Mouse (Mus musculus): ENCODE data around the gene Cmah.

Cmah gene

GRCm38 (mm10) chr13:24327201-24327600 lies at the start of gene Cmah:
TSS of gene Cmah (plus strand) at chr13:24327404.
- in situ Hi-C loops (cut with MseI, MboI), result no loop called here

- in situ Hi-C loops (cut with MseI, MboI), result loop anchor here in 1 of 2 experiments (25.0 kb wide), 1 partner anchor 492 kb away; no protein-coding TSS in a partner anchor
These were observed 47.8 kb upstream of the Cmah start for GRCm38 (mm10) chr13:24279407-24279761.

- in situ Hi-C loops (cut with MseI, MboI), result loop anchor here (10.0 to 25.0 kb wide), 2 partner anchors 165 to 493 kb away; no protein-coding TSS in a partner anchor
These were observed 47.3 kb upstream of the Cmah start for GRCm38 (mm10) chr13:24279762-24280438.

DNA sequence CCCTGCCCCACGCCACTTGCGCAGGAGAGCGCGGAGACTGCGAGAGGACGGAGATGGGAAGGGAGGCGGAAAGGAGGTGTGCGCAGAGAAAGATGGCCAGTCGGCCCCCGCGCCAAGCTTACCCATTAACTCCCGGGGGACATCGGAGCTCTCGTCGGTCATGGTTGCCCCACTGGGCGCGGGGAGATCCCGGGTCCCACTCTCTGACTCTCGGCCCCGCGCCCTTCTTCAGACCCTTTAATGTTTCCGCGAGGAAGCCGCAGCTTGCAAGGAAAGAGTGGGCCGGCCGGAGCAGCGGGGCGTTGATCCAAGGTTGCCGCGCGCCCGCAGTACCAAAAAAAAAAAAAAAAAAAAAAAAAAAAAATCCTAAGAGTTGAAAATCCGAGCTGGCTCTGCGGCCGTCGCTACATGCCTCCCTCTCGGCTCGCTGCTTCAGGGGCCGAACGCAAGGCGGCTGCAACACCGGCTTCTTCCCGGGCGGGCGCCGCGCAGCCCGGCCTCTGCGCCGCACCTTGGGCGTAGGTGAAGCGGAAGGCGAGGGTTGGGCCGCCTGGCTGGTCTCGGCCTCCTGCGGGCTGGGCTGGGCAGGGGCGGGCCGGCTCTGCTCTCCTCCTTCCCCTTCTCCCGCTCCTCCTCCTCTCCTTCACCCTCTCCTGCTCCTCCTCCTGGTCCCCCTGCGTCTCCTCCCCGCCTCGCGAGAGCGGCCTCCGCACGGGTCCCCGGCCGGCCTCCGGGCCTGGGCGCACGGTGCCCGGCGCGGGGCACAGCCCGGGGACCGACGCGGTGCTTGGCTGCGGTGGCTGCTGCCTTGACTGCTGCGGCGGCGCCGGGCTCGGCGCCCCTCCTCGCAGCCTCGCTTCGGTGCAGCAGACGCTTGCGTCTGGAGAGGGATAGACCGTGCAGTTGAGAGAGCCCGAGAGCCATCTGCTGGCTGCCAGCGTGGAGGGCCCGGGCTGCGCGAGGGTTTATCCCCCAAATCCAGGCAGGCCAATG lies 46.5 kb upstream of the Cmah start, which contains the start of gene Carmil1:
Gene Carmil1, minus strand, starts transcription at position 357 of the 993 bp plus-strand sequence.
- in situ Hi-C loops (cut with MseI, MboI), result loop anchor here (10.0 to 25.0 kb wide), 2 partner anchors 166 to 493 kb away; no protein-coding TSS in a partner anchor

DNA sequence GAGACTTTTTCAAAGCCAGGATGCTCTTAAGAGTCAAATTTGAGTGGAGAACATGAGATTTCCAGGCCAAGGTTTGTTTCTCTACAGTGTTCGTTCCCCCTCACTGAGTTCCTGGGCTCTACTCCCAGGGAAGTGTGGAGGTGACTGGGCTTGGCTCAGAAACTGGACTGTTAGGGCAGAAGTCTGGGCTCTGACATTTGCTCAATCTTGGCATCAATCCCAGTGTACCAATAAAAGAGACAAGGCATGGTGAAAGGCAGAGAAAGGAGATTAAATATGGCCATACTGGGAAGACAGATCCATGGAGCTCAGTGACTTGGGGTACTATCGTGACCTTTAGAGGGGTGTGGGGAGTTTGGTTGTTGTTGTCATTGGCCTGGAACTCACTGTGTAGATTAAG lies 39.8 kb upstream of the Cmah start:
- in situ Hi-C loops (cut with MseI, MboI), result loop anchor here (10.0 to 25.0 kb wide), 2 partner anchors 173 to 500 kb away; no protein-coding TSS in a partner anchor

DNA sequence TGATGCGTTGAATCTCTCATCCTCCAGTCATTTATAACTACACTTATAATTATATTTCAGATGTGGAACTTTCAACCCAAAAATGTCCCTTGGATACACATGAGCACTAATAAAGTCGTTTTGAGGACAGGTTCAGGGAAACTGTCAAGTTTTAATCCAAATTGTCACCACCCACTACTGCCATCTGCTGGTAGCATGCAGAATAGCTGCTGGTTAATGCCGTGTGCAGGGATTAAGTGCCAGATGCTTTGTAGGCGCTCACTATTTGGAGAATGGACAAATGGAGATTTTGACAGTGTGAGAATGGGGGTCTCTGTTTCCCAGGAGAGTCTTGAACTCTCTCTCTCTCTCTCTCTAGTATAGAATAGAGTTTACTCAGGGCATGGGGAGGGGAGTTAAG lies 30.0 kb upstream of the Cmah start:
- in situ Hi-C loops (cut with MseI, MboI), result loop anchor here in 1 of 2 experiments (25.0 kb wide), 1 partner anchor 510 kb away; no protein-coding TSS in a partner anchor

DNA sequence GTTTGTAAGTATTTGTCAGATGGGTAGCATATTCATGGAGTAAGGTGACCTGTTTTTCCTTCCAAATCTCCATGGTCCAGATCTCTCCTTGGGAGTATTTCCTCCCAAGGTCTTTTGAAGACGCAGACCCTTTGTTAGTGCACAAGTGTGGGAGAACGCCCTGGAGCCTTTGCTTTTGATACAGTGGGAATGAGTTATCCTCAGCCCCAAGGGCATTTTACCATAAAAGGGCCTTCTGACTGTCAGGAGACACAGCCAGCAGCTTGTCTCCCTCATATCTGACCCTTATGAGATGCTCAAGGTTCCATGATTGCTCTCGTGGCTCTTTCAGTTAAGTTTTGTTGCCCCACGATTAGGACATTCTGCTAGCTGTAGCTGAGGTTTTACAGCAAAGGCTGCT lies 21.7 kb upstream of the Cmah start:
- in situ Hi-C loops (cut with MseI, MboI), result no loop called here

GRCm38 (mm10) chr13:24306248-24306647 lies 21.0 kb upstream of the Cmah start:
- in situ Hi-C loops (cut with MseI, MboI), result no loop called here

- in situ Hi-C loops (cut with MseI, MboI), result no loop called here
These were observed 15.9 kb upstream of the Cmah start for GRCm38 (mm10) chr13:24311011-24311940.

- in situ Hi-C loops (cut with MseI, MboI), result no loop called here
These were observed 10.6 kb upstream of the Cmah start for GRCm38 (mm10) chr13:24316563-24316962.

DNA sequence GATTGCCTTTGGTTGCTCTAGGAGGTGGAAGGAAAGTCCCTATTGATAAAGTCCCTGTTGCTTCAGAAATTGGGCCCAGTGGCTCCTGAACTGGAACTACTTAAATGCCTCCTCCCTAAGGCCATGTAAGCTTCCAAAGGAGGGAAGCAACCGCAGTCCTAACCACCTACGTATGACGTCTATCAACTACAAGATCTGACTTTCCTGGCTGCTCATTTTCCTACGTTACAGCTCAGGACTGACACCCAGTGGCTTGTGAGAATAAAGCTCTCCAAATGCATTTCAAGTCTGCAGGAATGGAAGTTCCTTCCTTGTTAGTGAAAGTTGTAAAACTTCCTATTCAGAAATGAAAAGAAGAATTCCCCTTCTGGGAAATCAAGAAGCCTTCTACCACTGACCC lies 8.6 kb upstream of the Cmah start:
- in situ Hi-C loops (cut with MseI, MboI), result no loop called here

DNA sequence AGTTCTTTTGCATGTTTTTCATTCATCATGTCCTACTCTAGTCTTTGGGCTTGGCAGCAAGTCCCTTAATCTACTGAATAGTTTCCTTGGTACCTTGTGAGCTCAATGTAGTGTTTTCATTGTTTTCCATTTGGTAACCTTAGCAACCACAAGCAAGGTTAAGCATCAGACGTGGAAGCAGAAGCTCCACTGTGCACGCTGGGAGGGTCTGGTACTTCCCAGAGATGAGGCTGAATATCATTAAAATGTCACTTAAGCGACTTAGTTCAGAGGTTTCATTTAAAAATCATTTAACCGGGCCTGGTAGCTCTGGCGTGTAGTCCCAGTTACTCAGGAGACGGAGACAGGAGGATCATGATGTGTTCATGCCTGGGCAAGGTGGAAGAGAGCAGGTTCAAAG lies 5.9 kb upstream of the Cmah start:
- in situ Hi-C loops (cut with MseI, MboI), result no loop called here

GRCm38 (mm10) chr13:24328036-24328817 lies 1.0 kb downstream of the Cmah start:
- in situ Hi-C loops (cut with MseI, MboI), result no loop called here

DNA sequence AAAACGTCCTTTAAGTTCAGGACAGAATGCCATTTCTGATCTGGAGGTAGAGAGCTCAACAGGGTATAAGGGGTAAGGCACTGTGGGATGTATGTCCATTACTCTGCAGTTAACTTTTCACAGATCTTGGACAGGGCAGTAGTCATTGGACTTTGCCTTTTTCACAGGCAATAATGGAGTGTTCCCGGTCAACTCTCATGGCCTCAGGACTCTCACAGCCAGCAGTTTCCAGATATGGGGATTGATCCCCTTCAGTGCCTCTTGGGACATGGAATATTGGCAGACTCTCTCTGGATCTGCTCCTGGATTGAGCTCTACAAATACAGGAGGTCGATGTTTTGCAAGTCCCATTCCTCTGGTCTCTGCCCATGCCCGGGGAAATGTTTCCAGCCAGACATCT lies 2.9 kb downstream of the Cmah start:
- in situ Hi-C loops (cut with MseI, MboI), result no loop called here

DNA sequence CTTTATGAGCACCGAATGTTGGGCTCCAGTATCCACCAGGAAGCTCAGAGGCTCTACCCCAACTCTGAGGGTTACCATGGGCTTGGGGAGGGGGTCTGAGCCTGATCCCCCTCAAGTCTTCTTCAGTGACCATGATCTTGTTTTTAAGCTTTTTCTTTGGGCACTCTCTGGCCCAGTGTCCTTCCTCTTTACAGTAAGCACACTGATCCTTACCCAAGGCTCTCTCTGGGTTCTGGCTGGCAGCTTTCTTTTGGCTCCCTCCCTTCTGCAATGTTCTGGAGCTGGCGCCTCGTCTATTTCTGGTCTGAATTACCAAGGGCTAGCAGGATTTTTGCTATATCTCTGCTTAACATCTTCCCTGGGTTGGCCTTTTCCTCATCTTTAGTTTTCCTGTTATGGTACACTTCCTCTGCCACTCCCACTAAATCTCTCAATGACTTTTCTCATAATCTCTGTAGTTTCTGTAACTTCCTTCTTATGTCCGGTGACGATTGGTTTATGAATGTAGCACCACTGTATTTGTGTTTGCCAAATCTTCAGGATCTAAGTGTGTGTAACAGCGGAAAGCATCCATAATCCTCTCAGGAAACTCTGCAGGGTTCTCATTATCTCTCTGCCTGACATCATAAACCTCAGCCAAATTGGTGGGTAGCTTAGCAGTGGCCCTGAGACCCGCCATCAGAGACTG lies 3.8 kb downstream of the Cmah start:
- in situ Hi-C loops (cut with MseI, MboI), result no loop called here

DNA sequence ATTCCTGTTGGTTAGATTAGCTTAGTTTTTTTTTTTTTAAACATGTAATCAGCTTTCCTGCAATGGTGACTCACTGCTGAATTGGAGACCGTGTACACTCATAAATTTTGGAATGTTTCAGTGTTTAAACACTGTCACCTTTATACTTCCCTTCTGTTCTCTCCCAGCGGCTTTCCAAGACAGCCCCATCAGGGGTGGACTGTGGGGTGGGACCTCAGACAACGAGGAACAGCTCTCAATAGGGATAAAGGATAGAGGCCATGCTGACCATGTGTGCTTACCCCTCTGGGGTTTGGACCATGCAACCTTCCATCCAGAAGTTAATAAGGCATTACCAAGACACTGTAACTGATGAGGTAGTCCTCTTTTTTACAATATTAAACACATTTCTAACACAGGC lies 5.3 kb downstream of the Cmah start:
- in situ Hi-C loops (cut with MseI, MboI), result no loop called here

- in situ Hi-C loops (cut with MseI, MboI), result no loop called here
These were observed 9.6 kb downstream of the Cmah start for GRCm38 (mm10) chr13:24336818-24337217.

DNA sequence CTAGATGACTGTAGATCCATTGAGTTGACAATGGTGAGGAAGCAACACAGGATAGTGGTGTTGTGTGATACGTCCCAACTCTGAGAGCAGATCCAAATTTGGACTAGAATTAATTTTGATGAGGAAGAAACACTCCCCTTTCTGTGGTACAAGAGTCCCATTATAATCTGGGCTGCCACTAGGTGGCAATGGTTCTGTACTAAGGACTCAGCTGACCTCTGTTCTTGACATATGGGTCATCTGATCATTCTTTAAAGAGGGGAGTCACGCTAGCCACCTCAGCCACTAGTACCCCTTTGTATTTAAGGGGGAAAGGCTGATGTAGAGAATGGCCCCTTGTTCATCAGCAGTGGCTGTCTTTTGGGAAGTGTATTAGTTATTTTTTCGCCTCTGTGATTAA lies 10.7 kb downstream of the Cmah start:
- in situ Hi-C loops (cut with MseI, MboI), result no loop called here

- in situ Hi-C loops (cut with MseI, MboI), result no loop called here
These were observed 11.2 kb downstream of the Cmah start for GRCm38 (mm10) chr13:24338343-24338861.

- in situ Hi-C loops (cut with MseI, MboI), result no loop called here
These were observed 12.7 kb downstream of the Cmah start for GRCm38 (mm10) chr13:24339907-24340306.

Data from mouse trophoblast stem cell (cell line).